Mouse (Mus musculus): Measurements from ENCODE around the gene Eef1b2. TPM values are rescaled to one million over a fixed set of nuclear protein-coding genes. Genes with fewer than 3 reads are reported as not detected.
"Not testable (repeated sequence)": the region's sequence is repeated elsewhere in the genome, so short reads cannot be mapped to it uniquely, and the experiment has no call there.

Eef1b2 gene
- polyA plus RNA-seq (2015; fragmentation: Nextera tagmentation; extraction: Ambion mirVana) = 296 and 333 TPM in 2 replicates

- ATAC-seq (replicated peaks; ENCODE audit: extremely low read depth, insufficient read depth, low FRiP score) = peak; percentile 88
- Histone ChIP-seq H3K27me3 (ENCODE audit: control insufficient read depth, insufficient read depth, low read length) (no peaks in the 10 kb centered on the region), H3K4me3 (ENCODE audit: low read length) (peak within 1 kb of the TSS; percentile 99), H3K27ac (ENCODE audit: low read length) (peak within 1 kb of the TSS; percentile 96), H3K9me3 (replicated peaks; ENCODE audit: control insufficient read depth, low read length) (no peaks in the 10 kb centered on the region), H3K4me2 (ENCODE audit: low read depth, low read length) (peak within 1 kb of the TSS; percentile 80), H3K9ac (ENCODE audit: low read length) (peak within 1 kb of the TSS; percentile 99), H3K4me1 (ENCODE audit: control insufficient read depth, insufficient read depth, low read length) (peaks cover 22% of the 10 kb centered on the region), H3K36me3 (ENCODE audit: control insufficient read depth, insufficient read depth) (peaks cover 25% of the 10 kb centered on the region)
- under 1% methylated on average over 72 of the region's 72 CpGs for WGBS
Observed at GRCm38 (mm10) chr1:63176604-63177421, at the start of gene Eef1b2, which contains the start of gene Ndufs1. TSS of gene Eef1b2 (plus strand) at chr1:63176825. TSS of gene Ndufs1 (minus strand) at chr1:63176833.

GRCm38 (mm10) chr1:63129273-63129672 is 47.4 kb upstream of the Eef1b2 start:
- WGBS = 71% methylated on average over 3 of the region's 3 CpGs
- Histone ChIP-seq H3K4me3 (ENCODE audit: low read length) (no peak overlapping the region), H3K36me3 (ENCODE audit: control insufficient read depth, insufficient read depth) (peaks cover 4% of the 10 kb centered on the region), H3K27ac (ENCODE audit: low read length) (no peak overlapping the region), H3K9ac (ENCODE audit: low read length) (no peak overlapping the region), H3K4me1 (ENCODE audit: control insufficient read depth, insufficient read depth, low read length) (peaks cover 8% of the 10 kb centered on the region), H3K27me3 (ENCODE audit: control insufficient read depth, insufficient read depth, low read length) (no peaks in the 10 kb centered on the region), H3K4me2 (ENCODE audit: low read depth, low read length) (peak overlapping the region; percentile 77), H3K9me3 (replicated peaks; ENCODE audit: control insufficient read depth, low read length) (0 out of 2 replicates have a peak, but pooled peaks cover 3% of the 10 kb centered on the region)
- ATAC-seq (replicated peaks; ENCODE audit: extremely low read depth, insufficient read depth, low FRiP score) = no peak

- ATAC-seq (replicated peaks; ENCODE audit: extremely low read depth, insufficient read depth, low FRiP score) = peak; percentile 64
- H3K9me3 ChIP-seq (replicated peaks; ENCODE audit: control insufficient read depth, low read length) = 0 out of 2 replicates have a peak, but pooled peaks cover 3% of the 10 kb centered on the region
- H3K4me3 ChIP-seq (ENCODE audit: low read length) = peak overlapping the region; percentile 28
- peak overlapping the region; percentile 65 for H3K9ac ChIP-seq (ENCODE audit: low read length)
- peaks cover 4% of the 10 kb centered on the region for H3K36me3 ChIP-seq (ENCODE audit: control insufficient read depth, insufficient read depth)
- peak overlapping the region; percentile 77 for H3K4me2 ChIP-seq (ENCODE audit: low read depth, low read length)
- 12% methylated on average over 18 of the region's 18 CpGs for WGBS
- no peak overlapping the region for H3K27ac ChIP-seq (ENCODE audit: low read length)
- H3K4me1 ChIP-seq (ENCODE audit: control insufficient read depth, insufficient read depth, low read length) = peaks cover 8% of the 10 kb centered on the region
- H3K27me3 ChIP-seq (ENCODE audit: control insufficient read depth, insufficient read depth, low read length) = no peaks in the 10 kb centered on the region
Observed at GRCm38 (mm10) chr1:63129857-63130690, 46.6 kb upstream of the Eef1b2 start.

- no peak for ATAC-seq (replicated peaks; ENCODE audit: extremely low read depth, insufficient read depth, low FRiP score)
- Histone ChIP-seq H3K9ac (ENCODE audit: low read length) (no peak overlapping the region), H3K9me3 (replicated peaks; ENCODE audit: control insufficient read depth, low read length) (0 out of 2 replicates have a peak, but pooled peaks cover 3% of the 10 kb centered on the region), H3K27ac (ENCODE audit: low read length) (no peak overlapping the region), H3K4me3 (ENCODE audit: low read length) (no peak overlapping the region), H3K4me1 (ENCODE audit: control insufficient read depth, insufficient read depth, low read length) (peaks cover 8% of the 10 kb centered on the region), H3K27me3 (ENCODE audit: control insufficient read depth, insufficient read depth, low read length) (no peaks in the 10 kb centered on the region), H3K4me2 (ENCODE audit: low read depth, low read length) (no peak overlapping the region), H3K36me3 (ENCODE audit: control insufficient read depth, insufficient read depth) (peaks cover 4% of the 10 kb centered on the region)
- WGBS = 74% methylated on average over 2 of the region's 2 CpGs
Observed at GRCm38 (mm10) chr1:63130883-63131282, 45.7 kb upstream of the Eef1b2 start.

GRCm38 (mm10) chr1:63131766-63132165 is 44.9 kb upstream of the Eef1b2 start:
- no peak for ATAC-seq (replicated peaks; ENCODE audit: extremely low read depth, insufficient read depth, low FRiP score)
- no peak overlapping the region for H3K4me2 ChIP-seq (ENCODE audit: low read depth, low read length)
- no peaks in the 10 kb centered on the region for H3K27me3 ChIP-seq (ENCODE audit: control insufficient read depth, insufficient read depth, low read length)
- H3K9me3 ChIP-seq (replicated peaks; ENCODE audit: control insufficient read depth, low read length) = 0 out of 2 replicates have a peak, but pooled peaks cover 3% of the 10 kb centered on the region
- peaks cover 8% of the 10 kb centered on the region for H3K4me1 ChIP-seq (ENCODE audit: control insufficient read depth, insufficient read depth, low read length)
- H3K27ac ChIP-seq (ENCODE audit: low read length) = no peak overlapping the region
- peaks cover 4% of the 10 kb centered on the region for H3K36me3 ChIP-seq (ENCODE audit: control insufficient read depth, insufficient read depth)
- H3K9ac ChIP-seq (ENCODE audit: low read length) = no peak overlapping the region
- WGBS = 90% methylated on average over 11 of the region's 11 CpGs
- H3K4me3 ChIP-seq (ENCODE audit: low read length) = no peak overlapping the region

GRCm38 (mm10) chr1:63134530-63134929 is 42.1 kb upstream of the Eef1b2 start:
- ATAC-seq (replicated peaks; ENCODE audit: extremely low read depth, insufficient read depth, low FRiP score) = no peak
- no peak overlapping the region for H3K4me3 ChIP-seq (ENCODE audit: low read length)

GRCm38 (mm10) chr1:63137971-63138370 is 38.7 kb upstream of the Eef1b2 start:
- no peak overlapping the region for H3K4me3 ChIP-seq (ENCODE audit: low read length)
- H3K27ac ChIP-seq (ENCODE audit: low read length) = no peak overlapping the region
- no peaks in the 10 kb centered on the region for H3K4me1 ChIP-seq (ENCODE audit: control insufficient read depth, insufficient read depth, low read length)
- peaks cover 11% of the 10 kb centered on the region for H3K36me3 ChIP-seq (ENCODE audit: control insufficient read depth, insufficient read depth)
- no peaks in the 10 kb centered on the region for H3K27me3 ChIP-seq (ENCODE audit: control insufficient read depth, insufficient read depth, low read length)
- 80% methylated on average over 2 of the region's 2 CpGs for WGBS
- H3K9me3 ChIP-seq (replicated peaks; ENCODE audit: control insufficient read depth, low read length) = no peaks in the 10 kb centered on the region
- no peak overlapping the region for H3K4me2 ChIP-seq (ENCODE audit: low read depth, low read length)
- H3K9ac ChIP-seq (ENCODE audit: low read length) = no peak overlapping the region
- ATAC-seq (replicated peaks; ENCODE audit: extremely low read depth, insufficient read depth, low FRiP score) = no peak

More at GRCm38 (mm10) chr1:63134530-63134929, 42.1 kb upstream of the Eef1b2 start:
- Histone ChIP-seq H3K36me3 (ENCODE audit: control insufficient read depth, insufficient read depth) (peaks cover 4% of the 10 kb centered on the region), H3K4me1 (ENCODE audit: control insufficient read depth, insufficient read depth, low read length) (peaks cover 4% of the 10 kb centered on the region), H3K9ac (ENCODE audit: low read length) (no peak overlapping the region), H3K4me2 (ENCODE audit: low read depth, low read length) (no peak overlapping the region), H3K27me3 (ENCODE audit: control insufficient read depth, insufficient read depth, low read length) (no peaks in the 10 kb centered on the region), H3K9me3 (replicated peaks; ENCODE audit: control insufficient read depth, low read length) (no peaks in the 10 kb centered on the region), H3K27ac (ENCODE audit: low read length) (no peak overlapping the region)
- 79% methylated on average over 3 of the region's 3 CpGs for WGBS

- not testable (repeated sequence) for ATAC-seq (replicated peaks; ENCODE audit: extremely low read depth, insufficient read depth, low FRiP score); H3K4me1 ChIP-seq (ENCODE audit: control insufficient read depth, insufficient read depth, low read length); H3K4me2 ChIP-seq (ENCODE audit: low read depth, low read length); H3K27ac ChIP-seq (ENCODE audit: low read length); H3K9me3 ChIP-seq (replicated peaks; ENCODE audit: control insufficient read depth, low read length); H3K9ac ChIP-seq (ENCODE audit: low read length); H3K4me3 ChIP-seq (ENCODE audit: low read length); H3K27me3 ChIP-seq (ENCODE audit: control insufficient read depth, insufficient read depth, low read length)
- 96% methylated on average over 1 of the region's 1 CpGs for WGBS
- peaks cover 16% of the 10 kb centered on the region for H3K36me3 ChIP-seq (ENCODE audit: control insufficient read depth, insufficient read depth)
Observed at GRCm38 (mm10) chr1:63138586-63138985, 38.0 kb upstream of the Eef1b2 start.

All from heart, embryonic 16.5 days (tissue).